Mouse (Mus musculus): ENCODE measurements around the gene Anp32b. TPM values are rescaled to one million over a fixed set of nuclear protein-coding genes. Genes with fewer than 3 reads are reported as not detected.

The Anp32b gene
- total RNA-seq, 2 experiments from 2014 or later, result 43.3 to 43.9 TPM

DNA sequence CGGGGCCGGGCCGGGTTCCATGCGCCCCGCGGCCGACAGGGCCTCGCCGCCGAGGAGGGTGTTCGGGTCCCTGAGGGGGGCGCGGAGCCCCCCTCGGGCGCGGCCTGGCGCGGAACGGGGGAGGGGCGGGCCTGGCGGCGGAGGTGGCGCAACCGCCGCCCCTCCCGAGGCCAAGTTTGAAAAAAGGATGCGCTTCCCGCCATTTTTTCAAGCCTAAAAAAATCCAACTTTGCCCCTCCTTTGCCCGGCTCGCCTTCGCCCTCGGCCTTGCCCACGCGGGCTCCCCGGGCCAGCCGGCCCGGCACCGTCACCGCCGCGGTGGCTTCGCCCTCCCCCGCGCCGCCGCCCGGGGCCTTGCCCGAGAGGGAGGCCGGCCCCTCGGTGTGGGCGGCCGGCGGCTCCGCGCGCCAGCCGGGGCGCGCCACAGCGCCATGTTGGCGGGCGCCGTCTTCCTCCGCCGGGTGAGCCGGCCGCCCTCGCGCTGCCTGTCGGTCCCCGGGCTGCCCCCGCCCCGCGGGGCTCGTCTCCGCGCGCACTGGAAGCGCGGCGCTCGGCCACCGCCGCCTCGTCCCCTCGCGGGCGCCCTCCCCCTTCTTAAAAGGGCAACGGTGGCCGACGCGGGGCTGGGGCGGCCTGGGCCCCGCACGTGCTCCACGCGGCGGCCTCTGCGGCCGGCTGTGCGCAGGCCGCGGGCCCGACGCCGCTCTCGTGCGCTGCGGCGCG is 1.2 kb downstream of the Anp32b start:
- peak; percentile 57 to 81 for DNase-seq (ENCODE audit: low spot score in 2 of 2)
- intact Hi-C loops (cut with DNase I), result loop anchor here (1.0 to 5.0 kb wide), 3 partner anchors 35 to 255 kb away; partner anchors contain the start of genes Nans, Trmo and Xpa

- intact Hi-C loops (cut with DNase I), result loop anchor here (1.0 to 5.0 kb wide), 3 partner anchors 35 to 256 kb away; partner anchors contain the start of genes Nans, Trmo and Xpa
- DNase-seq (ENCODE audit: low spot score in 2 of 2), result peak; percentile 29 to 56
Measured at GRCm38 (mm10) chr4:46452481-46452850, 1.8 kb downstream of the Anp32b start.

GRCm38 (mm10) chr4:46452855-46453719 is 2.4 kb downstream of the Anp32b start:
- no peak for DNase-seq (ENCODE audit: low spot score in 2 of 2)
- intact Hi-C loops (cut with DNase I), result loop anchor here (1.0 to 5.0 kb wide), 3 partner anchors 34 to 256 kb away; partner anchors contain the start of genes Nans, Trmo and Xpa

- intact Hi-C loops (cut with DNase I), result loop anchor here (5.0 kb wide), 1 partner anchor 33 kb away; the partner anchor contains the start of gene Nans
- DNase-seq (ENCODE audit: low spot score in 2 of 2), result no peak
Measured at GRCm38 (mm10) chr4:46454097-46454864, 3.6 kb downstream of the Anp32b start.

DNA sequence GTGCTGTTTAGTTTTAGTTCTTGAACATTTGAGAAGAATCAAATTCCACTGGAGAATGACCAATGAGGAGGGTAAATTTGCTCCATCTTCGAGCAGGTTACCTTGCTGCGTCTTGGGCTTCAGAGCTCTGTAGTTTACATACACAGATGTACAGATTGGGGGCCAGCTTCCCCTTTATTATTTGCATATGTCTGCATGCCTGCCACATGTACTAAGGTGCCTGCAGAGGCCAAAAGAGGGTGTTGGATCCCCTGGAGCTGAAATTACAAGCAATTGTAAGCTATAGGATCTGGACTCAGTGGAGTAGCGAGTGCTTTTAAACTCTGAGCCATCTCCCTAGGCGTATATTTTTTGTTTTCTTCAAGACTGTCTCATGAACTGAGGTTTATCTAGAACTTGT is 6.1 kb downstream of the Anp32b start:
- intact Hi-C loops (cut with DNase I), result no loop called here
- DNase-seq (ENCODE audit: low spot score in 2 of 2), result no peak

GRCm38 (mm10) chr4:46457186-46457585 is 6.5 kb downstream of the Anp32b start:
- intact Hi-C loops (cut with DNase I), result no loop called here

DNA sequence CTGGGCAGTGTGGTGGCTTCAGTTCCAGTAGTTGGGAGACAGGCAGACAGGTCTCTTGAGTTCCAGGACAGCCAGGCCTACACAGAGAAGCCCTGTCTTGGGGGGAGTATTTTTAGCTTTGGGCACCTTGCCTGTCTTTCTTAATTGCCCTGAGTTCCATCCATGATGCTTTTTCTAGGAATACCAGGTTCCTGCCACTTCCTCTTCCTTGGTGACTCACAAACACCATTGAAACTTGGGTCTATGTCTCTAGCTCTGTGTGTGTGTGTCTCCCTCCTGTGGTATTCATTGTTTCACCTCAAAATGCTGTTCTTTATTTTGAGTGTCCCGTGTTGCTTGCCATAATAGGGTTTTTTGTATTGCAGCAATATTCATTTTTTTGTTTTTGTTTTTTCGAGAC is 7.7 kb downstream of the Anp32b start:
- DNase-seq (ENCODE audit: low spot score in 2 of 2), result no peak
- intact Hi-C loops (cut with DNase I), result no loop called here

More at GRCm38 (mm10) chr4:46457186-46457585, 6.5 kb downstream of the Anp32b start:
- DNase-seq (ENCODE audit: low spot score in 2 of 2), result no peak

GRCm38 (mm10) chr4:46463130-46463830 is 12.6 kb downstream of the Anp32b start:
- intact Hi-C loops (cut with DNase I), result no loop called here
- peak in 1 of 2 experiments; percentile 18 for DNase-seq (ENCODE audit: low spot score in 2 of 2)

- intact Hi-C loops (cut with DNase I), result no loop called here
- no peak for DNase-seq (ENCODE audit: low spot score in 2 of 2)
Measured at GRCm38 (mm10) chr4:46465740-46466139, 15.0 kb downstream of the Anp32b start.

DNA sequence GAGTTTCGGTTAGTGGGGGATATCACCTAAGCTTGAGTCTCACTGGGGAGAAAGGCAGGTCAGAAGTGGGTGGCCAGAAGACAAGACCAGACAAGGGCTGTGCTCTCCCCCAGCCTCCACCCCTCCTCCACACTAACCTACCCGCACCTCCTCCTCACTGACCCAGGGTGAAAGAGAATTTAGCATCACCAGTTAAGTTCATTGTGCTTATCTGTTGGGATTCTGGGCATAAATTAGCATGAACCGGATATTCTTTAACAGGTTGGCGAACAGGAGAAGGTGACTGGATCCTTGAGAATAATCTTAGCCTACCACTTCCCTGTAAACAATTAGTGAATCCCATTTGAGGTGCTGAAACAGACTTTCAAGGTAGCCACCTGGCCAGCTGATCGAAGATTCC is 24.4 kb downstream of the Anp32b start:
- DNase-seq (ENCODE audit: low spot score in 2 of 2), result no peak
- intact Hi-C loops (cut with DNase I), result no loop called here

GRCm38 (mm10) chr4:46479081-46479480 is 28.4 kb downstream of the Anp32b start:
- no peak for DNase-seq (ENCODE audit: low spot score in 2 of 2)
- intact Hi-C loops (cut with DNase I), result no loop called here

- intact Hi-C loops (cut with DNase I), result loop anchor here (5.0 kb wide), 1 partner anchor 34 kb away; the partner anchor contains the start of gene Anp32b
Measured at GRCm38 (mm10) chr4:46485696-46486417, 35.2 kb downstream of the Anp32b start.

GRCm38 (mm10) chr4:46487348-46487747 is 36.6 kb downstream of the Anp32b start:
- DNase-seq (ENCODE audit: low spot score in 2 of 2), result peak; percentile 44 to 60
- intact Hi-C loops (cut with DNase I), result loop anchor here (5.0 kb wide), 1 partner anchor 35 kb away; the partner anchor contains the start of gene Anp32b

More at GRCm38 (mm10) chr4:46485696-46486417, 35.2 kb downstream of the Anp32b start:
- peak; percentile 37 to 52 for DNase-seq (ENCODE audit: low spot score in 2 of 2)

GRCm38 (mm10) chr4:46489028-46489925 is 38.6 kb downstream of the Anp32b start, which contains the start of gene Nans:
Nans (plus strand) TSS chr4:46489248.
- DNase-seq (ENCODE audit: low spot score in 2 of 2), result peak; percentile 94 to 96
- intact Hi-C loops (cut with DNase I), result loop anchor here (5.0 kb wide), 1 partner anchor 37 kb away; the partner anchor contains the start of gene Anp32b

GRCm38 (mm10) chr4:46493071-46493470 is 42.4 kb downstream of the Anp32b start:
- DNase-seq (ENCODE audit: low spot score in 2 of 2), result no peak
- intact Hi-C loops (cut with DNase I), result no loop called here

- no peak for DNase-seq (ENCODE audit: low spot score in 2 of 2)
- intact Hi-C loops (cut with DNase I), result no loop called here
Measured at GRCm38 (mm10) chr4:46495543-46495942, 44.8 kb downstream of the Anp32b start.

DNA sequence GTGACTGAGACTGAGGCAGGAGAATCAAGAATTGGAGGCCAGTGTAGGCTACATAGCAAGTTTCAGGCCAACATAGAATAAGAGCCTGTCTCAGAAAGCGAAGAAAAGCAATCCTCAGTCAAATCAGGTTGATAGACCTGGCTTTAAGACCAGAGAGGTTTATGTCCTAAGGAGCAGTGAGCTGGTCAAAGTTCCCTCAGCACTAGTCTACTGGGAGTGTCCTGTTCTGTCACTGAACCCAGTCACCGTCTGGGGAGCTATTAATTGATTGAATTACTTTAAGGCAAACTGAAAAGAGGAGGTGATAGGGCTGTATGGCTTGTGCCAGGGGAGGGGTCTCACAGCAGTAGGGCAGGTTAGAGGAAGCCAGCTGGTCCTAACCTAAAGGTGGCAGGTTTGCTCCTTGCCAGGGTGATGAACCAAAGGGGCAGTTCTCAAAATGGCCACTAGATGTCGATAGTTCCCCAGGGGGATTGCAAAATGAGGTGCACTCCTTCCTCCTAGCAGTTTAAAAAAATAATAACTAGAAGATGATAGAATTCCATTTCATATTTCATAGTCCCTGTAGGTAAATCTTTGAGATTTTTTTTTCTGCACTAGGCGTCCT is 46.7 kb downstream of the Anp32b start:
- intact Hi-C loops (cut with DNase I), result no loop called here
- peak; percentile 52 to 66 for DNase-seq (ENCODE audit: low spot score in 2 of 2)

All from left cerebral cortex, postnatal 25 days (tissue).